Mouse (Mus musculus) neutrophil, adult 5-6 weeks (primary cell): Measurements from ENCODE around the gene Hmga2. TPM values are rescaled to one million over a fixed set of nuclear protein-coding genes. Genes with fewer than 3 reads are reported as not detected.

Experiments
- total RNA-seq: library from RNA; stranded (forward); fragments of 200-1000 nt; gene quantifications from 2 replicates; pipeline ENCODE4 v1.2.3, GENCODE M21; 2017

Hmga2 gene
- total RNA-seq, 1 experiment from 2014 or later, result 0.23 TPM

Other genes starting within 250 kb of the Hmga2 start
- gene Llph, start 249.4 kb downstream of the Hmga2 start, total RNA-seq, result 37.6 and 42.4 TPM in 2 replicates